ENCODE assay signal across 8 mouse cellular contexts in the genomic region with DNA sequence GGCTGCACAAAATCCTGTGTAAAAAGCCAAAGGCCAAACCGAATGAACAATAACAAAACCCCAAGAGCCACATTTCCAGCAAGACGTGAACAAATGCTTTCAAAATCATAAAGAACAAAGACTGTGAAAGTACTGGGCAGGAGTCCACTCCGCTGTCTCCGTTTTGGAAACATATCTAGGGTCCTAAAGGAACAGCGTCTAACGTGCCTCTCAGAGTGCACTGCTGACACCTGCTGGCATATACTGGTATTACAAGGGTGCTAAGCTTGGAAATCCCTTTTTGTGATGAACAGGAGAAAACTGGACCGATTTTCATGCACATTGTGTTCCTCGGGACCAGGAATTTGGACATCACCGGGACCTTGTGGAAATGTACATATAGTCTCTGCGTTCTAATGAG. TPM values are rescaled to one million over a fixed set of nuclear protein-coding genes. Genes with fewer than 3 reads are reported as not detected.
DNase-seq lines count a peak whose midpoint lies in the region; ATAC-seq and TF ChIP-seq lines count a peak whose summit lies in the region.

No protein-coding gene starts in this region.

- H3K27me3 ChIP-seq in hindbrain, embryonic 11.5 days (ENCODE audit: control insufficient read depth, insufficient read depth, low read length) = no peaks in the 10 kb centered on the region
- 0 out of 2 replicates have a peak, but pooled peaks cover 2% of the 10 kb centered on the region for H3K27me3 ChIP-seq in hindbrain, embryonic 13.5 days

- no peak overlapping the region for H3K9ac ChIP-seq in hindbrain, embryonic 11.5 days (ENCODE audit: low read depth, low read length)
- H3K9ac ChIP-seq in hindbrain, embryonic 13.5 days = no peak overlapping the region

- no peak overlapping the region for H3K4me2 ChIP-seq in hindbrain, embryonic 11.5 days (replicated peaks; ENCODE audit: low read depth, low read length)
- H3K4me2 ChIP-seq in hindbrain, embryonic 13.5 days = no peak overlapping the region

- H3K4me3 ChIP-seq in hindbrain, embryonic 11.5 days (ENCODE audit: low read depth, low read length) = no peak overlapping the region
- no peak overlapping the region for H3K4me3 ChIP-seq in hindbrain, embryonic 13.5 days
- H3K4me3 ChIP-seq in layer of hippocampus, adult 2 months = no peak overlapping the region

- H3K36me3 ChIP-seq in hindbrain, embryonic 11.5 days (ENCODE audit: control insufficient read depth, insufficient read depth, low read length) = no peaks in the 10 kb centered on the region
- no peaks in the 10 kb centered on the region for H3K36me3 ChIP-seq in hindbrain, embryonic 13.5 days

- peak; percentile 92 for DNase-seq in hindbrain, embryonic 11.5 days (ENCODE audit: low spot score)
- peak; percentile 74 for DNase-seq in adrenal gland, adult 2 months
- DNase-seq in embryo, embryonic 10 days (ENCODE audit: low spot score) = peak; percentile 91
- DNase-seq in gastrocnemius, postnatal 25 days = peak; percentile 26
- peak; percentile 63 to 83 for DNase-seq in layer of hippocampus, adult 2 months (ENCODE audit: low spot score in 2 of 2)
- peak; percentile 88 for DNase-seq in lung, postnatal 36 days
- DNase-seq in spleen, postnatal 14 days (ENCODE audit: low spot score in 2 of 2) = peak; percentile 48 to 76

- 33% methylated on average over 10 of the region's 10 CpGs for WGBS in hindbrain, embryonic 11.5 days
- 27% methylated on average over 10 of the region's 10 CpGs for WGBS in hindbrain, embryonic 13.5 days

- H3K4me1 ChIP-seq in hindbrain, embryonic 11.5 days (replicated peaks; ENCODE audit: control insufficient read depth, insufficient read depth, low read length) = no peaks in the 10 kb centered on the region
- peaks cover 4% of the 10 kb centered on the region; the same call in 1 of the 2 replicates for H3K4me1 ChIP-seq in hindbrain, embryonic 13.5 days (replicated peaks)

- ATAC-seq in hindbrain, embryonic 11.5 days (ENCODE audit: low FRiP score) = no peak
- no peak for ATAC-seq in hindbrain, embryonic 13.5 days (ENCODE audit: low FRiP score)

- no peaks in the 10 kb centered on the region for H3K9me3 ChIP-seq in hindbrain, embryonic 11.5 days (ENCODE audit: control insufficient read depth, low read length)
- no peaks in the 10 kb centered on the region for H3K9me3 ChIP-seq in hindbrain, embryonic 13.5 days

- TF ChIP-seq CTCF in layer of hippocampus, adult 2 months (conservative IDR thresholded peaks at IDR 0.05) = peak; percentile 100

- H3K27ac ChIP-seq in hindbrain, embryonic 11.5 days (ENCODE audit: low read depth, low read length) = no peak overlapping the region
- no peak overlapping the region for H3K27ac ChIP-seq in hindbrain, embryonic 13.5 days
- H3K27ac ChIP-seq in layer of hippocampus, adult 2 months = no peak overlapping the region

RNA-seq across cellular contexts. Expression of a gene that starts 24.1 kb away (rescaled TPM):
- 23.3 and 27.6 TPM in 2 replicates for polyA plus RNA-seq in hindbrain, embryonic 11.5 days (2014; fragmentation: Nextera tagmentation; extraction: Ambion mirVana)
- polyA plus RNA-seq in hindbrain, embryonic 13.5 days (2015; fragmentation: Nextera tagmentation; extraction: Ambion mirVana) = 27.4 and 29.0 TPM in 2 replicates
- 10 to 100 TPM; 70.3 to 76.2 TPM for total RNA-seq in adrenal gland, adult 2 months (2021)
- 9.5 and 10.4 TPM in 2 replicates for polyA plus RNA-seq in adrenal gland, adult 2 months (2012; rRNA removed)
- total RNA-seq in gastrocnemius, postnatal 25 days (2021) = 1 to 10 TPM; 4.4 to 5.3 TPM
- 100 to 1,000 TPM; 124 to 125 TPM for total RNA-seq in layer of hippocampus, adult 2 months (2021)

RNA-seq across cellular contexts. Expression of a gene that starts 52.9 kb away (rescaled TPM):
- 987 and 1,009 TPM in 2 replicates for polyA plus RNA-seq in hindbrain, embryonic 11.5 days (2014; fragmentation: Nextera tagmentation; extraction: Ambion mirVana)
- polyA plus RNA-seq in hindbrain, embryonic 13.5 days (2015; fragmentation: Nextera tagmentation; extraction: Ambion mirVana) = 902 and 920 TPM in 2 replicates
- 1,000 to 10,000 TPM; 1,281 to 1,419 TPM for total RNA-seq in adrenal gland, adult 2 months (2021)
- polyA plus RNA-seq in adrenal gland, adult 2 months (2012; rRNA removed) = 539 and 713 TPM in 2 replicates
- 100 to 1,000 TPM; 250 to 305 TPM for total RNA-seq in gastrocnemius, postnatal 25 days (2021)
- 100 to 1,000 TPM; 386 to 390 TPM for total RNA-seq in layer of hippocampus, adult 2 months (2021)

Comparison
In these comparisons a context has a peak if more than half of its experiments do, and no peak if none do; other contexts are left out.
1. DNase-seq: peak in every context shown above with its lines; median percentile 92 in hindbrain, embryonic 11.5 days; 91 in embryo, embryonic 10 days; 88 in lung, postnatal 36 days; 74 in adrenal gland, adult 2 months; 73 in layer of hippocampus, adult 2 months; 62 in spleen, postnatal 14 days; 26 in gastrocnemius, postnatal 25 days.
2. RNA of a gene that starts 24.1 kb away (total RNA-seq): 124 to 125 TPM in layer of hippocampus, adult 2 months and 70.3 to 76.2 TPM in adrenal gland, adult 2 months; 4.4 to 5.3 TPM in gastrocnemius, postnatal 25 days; every median in the first group is over 10 times any median in the second.